Mouse (Mus musculus): Measurements from ENCODE around the gene Map4k4. TPM values are rescaled to one million over a fixed set of nuclear protein-coding genes. Genes with fewer than 3 reads are reported as not detected.

Gene Map4k4
- polyA plus RNA-seq, 1 experiment, result 166 TPM

- no peak for TF ChIP-seq CTCF (IDR thresholded peaks at IDR 0.05; ENCODE audit: borderline replicate concordance, insufficient read depth, low read depth, low read length)
- no peak for TF ChIP-seq POLR2A (IDR thresholded peaks at IDR 0.05; ENCODE audit: borderline replicate concordance, insufficient read depth, low read length)
- peaks cover 10% of the 10 kb centered on the region; the same call in 1 of the 2 replicates for H3K4me1 ChIP-seq (ENCODE audit: control insufficient read depth, insufficient read depth, low read length)
- H3K27me3 ChIP-seq (ENCODE audit: control insufficient read depth, insufficient read depth, low read length), result no peaks in the 10 kb centered on the region
- no peak overlapping the region for H3K4me3 ChIP-seq (replicated peaks; ENCODE audit: insufficient read depth, low read depth, low read length)
- no peak overlapping the region for H3K27ac ChIP-seq (ENCODE audit: insufficient read depth, low read length)
- 38% methylated on average over 7 of the region's 7 CpGs for WGBS
- DNase-seq, result no peak
Observed at GRCm38 (mm10) chr1:39972411-39972810, 71.7 kb downstream of the Map4k4 start.

DNA sequence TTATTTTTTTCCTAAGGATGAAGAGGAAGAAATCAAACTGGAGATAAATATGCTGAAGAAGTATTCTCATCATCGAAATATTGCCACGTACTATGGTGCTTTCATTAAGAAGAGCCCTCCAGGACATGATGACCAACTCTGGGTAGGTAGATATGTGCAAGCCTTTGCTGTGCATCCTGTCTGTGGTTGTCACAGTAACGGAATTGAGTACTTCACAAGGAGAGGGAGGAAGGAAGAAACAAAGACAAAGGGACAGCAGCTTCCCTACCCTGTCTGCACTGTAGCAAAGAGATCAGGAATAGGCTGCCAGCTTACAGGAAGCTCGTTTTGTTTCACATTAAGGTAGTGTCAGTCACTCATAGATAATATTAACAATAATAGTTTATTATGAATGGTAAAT lies 73.2 kb downstream of the Map4k4 start:
- 66% methylated on average over 4 of the region's 4 CpGs for WGBS
- H3K27ac ChIP-seq (ENCODE audit: insufficient read depth, low read length), result no peak overlapping the region
- no peak for DNase-seq
- no peaks in the 10 kb centered on the region for H3K27me3 ChIP-seq (ENCODE audit: control insufficient read depth, insufficient read depth, low read length)
- TF ChIP-seq POLR2A (IDR thresholded peaks at IDR 0.05; ENCODE audit: borderline replicate concordance, insufficient read depth, low read length) (no peak), CTCF (IDR thresholded peaks at IDR 0.05; ENCODE audit: borderline replicate concordance, insufficient read depth, low read depth, low read length) (no peak)
- peaks cover 10% of the 10 kb centered on the region; the same call in 1 of the 2 replicates for H3K4me1 ChIP-seq (ENCODE audit: control insufficient read depth, insufficient read depth, low read length)
- no peak overlapping the region for H3K4me3 ChIP-seq (replicated peaks; ENCODE audit: insufficient read depth, low read depth, low read length)

GRCm38 (mm10) chr1:39975005-39975404 lies 74.3 kb downstream of the Map4k4 start:
- no peak for TF ChIP-seq CTCF (IDR thresholded peaks at IDR 0.05; ENCODE audit: borderline replicate concordance, insufficient read depth, low read depth, low read length)
- TF ChIP-seq POLR2A (IDR thresholded peaks at IDR 0.05; ENCODE audit: borderline replicate concordance, insufficient read depth, low read length), result no peak
- Histone ChIP-seq H3K27me3 (ENCODE audit: control insufficient read depth, insufficient read depth, low read length) (no peaks in the 10 kb centered on the region), H3K4me1 (ENCODE audit: control insufficient read depth, insufficient read depth, low read length) (peaks cover 6% of the 10 kb centered on the region; the same call in 1 of the 2 replicates), H3K4me3 (replicated peaks; ENCODE audit: insufficient read depth, low read depth, low read length) (no peak overlapping the region), H3K27ac (ENCODE audit: insufficient read depth, low read length) (no peak overlapping the region)
- DNase-seq, result no peak
- WGBS, result 83% methylated on average over 2 of the region's 2 CpGs

- H3K27me3 ChIP-seq (ENCODE audit: control insufficient read depth, insufficient read depth, low read length), result no peaks in the 10 kb centered on the region
- no peak for DNase-seq
- WGBS, result 82% methylated on average over 2 of the region's 2 CpGs
- no peak overlapping the region for H3K27ac ChIP-seq (ENCODE audit: insufficient read depth, low read length)
- peaks cover 7% of the 10 kb centered on the region; the same call in 1 of the 2 replicates for H3K4me1 ChIP-seq (ENCODE audit: control insufficient read depth, insufficient read depth, low read length)
- H3K4me3 ChIP-seq (replicated peaks; ENCODE audit: insufficient read depth, low read depth, low read length), result no peak overlapping the region
- TF ChIP-seq POLR2A (IDR thresholded peaks at IDR 0.05; ENCODE audit: borderline replicate concordance, insufficient read depth, low read length), result no peak
- TF ChIP-seq CTCF (IDR thresholded peaks at IDR 0.05; ENCODE audit: borderline replicate concordance, insufficient read depth, low read depth, low read length), result no peak
Observed at GRCm38 (mm10) chr1:39976107-39976506, 75.4 kb downstream of the Map4k4 start.

GRCm38 (mm10) chr1:39976847-39977744 lies 76.4 kb downstream of the Map4k4 start:
- TF ChIP-seq POLR2A (IDR thresholded peaks at IDR 0.05; ENCODE audit: borderline replicate concordance, insufficient read depth, low read length), result no peak
- no peak for TF ChIP-seq CTCF (IDR thresholded peaks at IDR 0.05; ENCODE audit: borderline replicate concordance, insufficient read depth, low read depth, low read length)
- Histone ChIP-seq H3K4me1 (ENCODE audit: control insufficient read depth, insufficient read depth, low read length) (peaks cover 7% of the 10 kb centered on the region; the same call in 1 of the 2 replicates), H3K4me3 (replicated peaks; ENCODE audit: insufficient read depth, low read depth, low read length) (no peak overlapping the region), H3K27ac (ENCODE audit: insufficient read depth, low read length) (no peak overlapping the region), H3K27me3 (ENCODE audit: control insufficient read depth, insufficient read depth, low read length) (no peaks in the 10 kb centered on the region)
- 67% methylated on average over 11 of the region's 11 CpGs for WGBS
- no peak for DNase-seq

GRCm38 (mm10) chr1:39978781-39979486 lies 78.2 kb downstream of the Map4k4 start:
- 55% methylated on average over 20 of the region's 20 CpGs for WGBS

DNA sequence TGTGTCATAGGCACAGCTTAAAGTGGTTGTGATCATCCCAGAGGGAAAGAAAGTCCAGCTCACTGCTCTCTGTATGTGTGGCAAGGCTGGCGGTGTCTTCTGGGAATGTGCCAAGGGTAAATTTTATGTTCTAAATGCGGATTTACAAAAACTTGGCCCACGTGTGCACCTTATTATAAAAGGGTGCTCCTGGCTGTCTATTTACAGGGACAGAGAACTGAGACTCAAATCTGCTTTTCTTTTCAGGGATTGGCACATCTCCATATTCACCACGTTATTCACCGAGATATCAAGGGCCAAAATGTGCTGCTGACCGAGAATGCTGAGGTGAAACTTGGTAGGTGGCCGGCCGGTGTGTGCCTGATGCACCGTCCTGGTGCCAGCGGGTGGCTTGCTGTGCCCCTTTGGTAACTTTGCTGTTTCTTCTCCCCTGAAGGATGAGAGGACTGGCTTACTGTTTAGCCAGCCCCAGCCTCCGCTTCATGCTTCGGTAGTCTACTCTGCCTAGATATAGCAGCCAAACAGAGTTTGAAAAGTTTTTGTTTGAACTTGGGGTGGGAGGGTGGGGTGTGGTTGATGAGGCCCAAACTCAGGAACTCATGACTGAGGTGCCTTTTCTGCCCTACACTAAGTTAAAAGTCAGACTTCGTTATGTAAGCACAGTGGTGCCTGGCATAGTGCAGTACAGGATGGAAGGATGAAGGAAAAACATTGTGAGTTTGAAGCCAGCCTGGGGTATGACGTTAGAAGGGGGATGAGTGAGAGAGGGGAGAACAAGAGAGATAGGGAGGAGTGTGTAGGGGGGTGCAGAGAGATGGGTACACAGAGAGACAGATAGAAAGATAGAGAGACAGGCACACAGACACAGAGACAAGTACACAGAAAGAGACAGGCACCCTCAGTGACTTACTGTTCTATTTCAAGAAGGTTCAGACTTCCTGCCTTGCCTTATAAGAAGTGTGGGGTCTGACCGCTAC lies 79.9 kb downstream of the Map4k4 start:
- DNase-seq, result no peak
- H3K4me3 ChIP-seq (replicated peaks; ENCODE audit: insufficient read depth, low read depth, low read length), result no peak overlapping the region
- TF ChIP-seq POLR2A (IDR thresholded peaks at IDR 0.05; ENCODE audit: borderline replicate concordance, insufficient read depth, low read length) (no peak), CTCF (IDR thresholded peaks at IDR 0.05; ENCODE audit: borderline replicate concordance, insufficient read depth, low read depth, low read length) (no peak)
- 30% methylated on average over 15 of the region's 15 CpGs for WGBS
- H3K27ac ChIP-seq (ENCODE audit: insufficient read depth, low read length), result no peak overlapping the region; the same call in 1 of the 2 replicates
- H3K4me1 ChIP-seq (ENCODE audit: control insufficient read depth, insufficient read depth, low read length), result peaks cover 9% of the 10 kb centered on the region
- H3K27me3 ChIP-seq (ENCODE audit: control insufficient read depth, insufficient read depth, low read length), result no peaks in the 10 kb centered on the region

More at GRCm38 (mm10) chr1:39978781-39979486, 78.2 kb downstream of the Map4k4 start:
- Histone ChIP-seq H3K4me1 (ENCODE audit: control insufficient read depth, insufficient read depth, low read length) (peaks cover 9% of the 10 kb centered on the region), H3K27ac (ENCODE audit: insufficient read depth, low read length) (no peak overlapping the region), H3K4me3 (replicated peaks; ENCODE audit: insufficient read depth, low read depth, low read length) (no peak overlapping the region), H3K27me3 (ENCODE audit: control insufficient read depth, insufficient read depth, low read length) (no peaks in the 10 kb centered on the region)
- DNase-seq, result no peak
- TF ChIP-seq POLR2A (IDR thresholded peaks at IDR 0.05; ENCODE audit: borderline replicate concordance, insufficient read depth, low read length) (no peak), CTCF (IDR thresholded peaks at IDR 0.05; ENCODE audit: borderline replicate concordance, insufficient read depth, low read depth, low read length) (no peak)
